Mouse (Mus musculus): ENCODE measurements around the gene Arl6ip6. TPM values are rescaled to one million over a fixed set of nuclear protein-coding genes. Genes with fewer than 3 reads are reported as not detected.
A peak's percentile ranks its signal among the peaks of the same experiment; 100 is the strongest.

The Arl6ip6 gene
- total RNA-seq (2014; fragmentation: Nextera tagmentation) (40.2 and 42.3 TPM in 2 replicates), total RNA-seq (2017) (29.8 and 67.9 TPM in 2 replicates)

GRCm38 (mm10) chr2:53191523-53192220 lies at the start of gene Arl6ip6:
Arl6ip6 (plus strand) TSS chr2:53191726.
- ATAC-seq (replicated peaks; ENCODE audit: low FRiP score, low TSS enrichment, poor library complexity, severe bottlenecking): peak; percentile 81

- ATAC-seq (replicated peaks; ENCODE audit: low FRiP score, low TSS enrichment, poor library complexity, severe bottlenecking): no peak
Observed at GRCm38 (mm10) chr2:53146852-53147251, 44.7 kb upstream of the Arl6ip6 start.

GRCm38 (mm10) chr2:53173966-53174365 lies 17.6 kb upstream of the Arl6ip6 start:
- no peak for ATAC-seq (replicated peaks; ENCODE audit: low FRiP score, low TSS enrichment, poor library complexity, severe bottlenecking)

- ATAC-seq (replicated peaks; ENCODE audit: low FRiP score, low TSS enrichment, poor library complexity, severe bottlenecking): no peak
Observed at GRCm38 (mm10) chr2:53178966-53179365, 12.6 kb upstream of the Arl6ip6 start.

- no peak for ATAC-seq (replicated peaks; ENCODE audit: low FRiP score, low TSS enrichment, poor library complexity, severe bottlenecking)
Observed at GRCm38 (mm10) chr2:53179876-53180275, 11.7 kb upstream of the Arl6ip6 start.

GRCm38 (mm10) chr2:53189811-53190210 lies 1.7 kb upstream of the Arl6ip6 start:
- ATAC-seq (replicated peaks; ENCODE audit: low FRiP score, low TSS enrichment, poor library complexity, severe bottlenecking): no peak

GRCm38 (mm10) chr2:53190684-53191511 lies 628 bp upstream of the Arl6ip6 start, which contains the start of gene Prpf40a:
Prpf40a (minus strand) TSS chr2:53191284.
- ATAC-seq (replicated peaks; ENCODE audit: low FRiP score, low TSS enrichment, poor library complexity, severe bottlenecking): peak; percentile 89

GRCm38 (mm10) chr2:53192386-53192785 lies 860 bp downstream of the Arl6ip6 start:
- peak; percentile 5 for ATAC-seq (replicated peaks; ENCODE audit: low FRiP score, low TSS enrichment, poor library complexity, severe bottlenecking)

GRCm38 (mm10) chr2:53196431-53196830 lies 4.9 kb downstream of the Arl6ip6 start:
- ATAC-seq (replicated peaks; ENCODE audit: low FRiP score, low TSS enrichment, poor library complexity, severe bottlenecking): no peak

- 0 out of 2 replicates have a peak, but pooled peaks have one; percentile 55 for ATAC-seq (replicated peaks; ENCODE audit: low FRiP score, low TSS enrichment, poor library complexity, severe bottlenecking)
Observed at GRCm38 (mm10) chr2:53199203-53199602, 7.7 kb downstream of the Arl6ip6 start.

- peak; percentile 73; the same call in 1 of the 2 replicates for ATAC-seq (replicated peaks; ENCODE audit: low FRiP score, low TSS enrichment, poor library complexity, severe bottlenecking)
Observed at GRCm38 (mm10) chr2:53200164-53200885, 8.8 kb downstream of the Arl6ip6 start.

GRCm38 (mm10) chr2:53204373-53205274 lies 13.1 kb downstream of the Arl6ip6 start:
- ATAC-seq (replicated peaks; ENCODE audit: low FRiP score, low TSS enrichment, poor library complexity, severe bottlenecking): 0 out of 2 replicates have a peak, but pooled peaks have one; percentile 59

- no peak for ATAC-seq (replicated peaks; ENCODE audit: low FRiP score, low TSS enrichment, poor library complexity, severe bottlenecking)
Observed at GRCm38 (mm10) chr2:53206749-53207148, 15.2 kb downstream of the Arl6ip6 start.

GRCm38 (mm10) chr2:53213493-53213892 lies 22.0 kb downstream of the Arl6ip6 start:
- ATAC-seq (replicated peaks; ENCODE audit: low FRiP score, low TSS enrichment, poor library complexity, severe bottlenecking): no peak

- no peak for ATAC-seq (replicated peaks; ENCODE audit: low FRiP score, low TSS enrichment, poor library complexity, severe bottlenecking)
Observed at GRCm38 (mm10) chr2:53222242-53222641, 30.7 kb downstream of the Arl6ip6 start.

GRCm38 (mm10) chr2:53256982-53257381 lies 65.5 kb downstream of the Arl6ip6 start:
- no peak for ATAC-seq (replicated peaks; ENCODE audit: low FRiP score, low TSS enrichment, poor library complexity, severe bottlenecking)
